Mouse (Mus musculus): Measurements from ENCODE around the gene Slc11a1. TPM values are rescaled to one million over a fixed set of nuclear protein-coding genes. Genes with fewer than 3 reads are reported as not detected.
"Not testable (repeated sequence)": the region's sequence is repeated elsewhere in the genome, so short reads cannot be mapped to it uniquely, and the experiment has no call there.

Gene Slc11a1
- 1 to 10 TPM; 4.7 to 5.5 TPM for total RNA-seq (2021)

GRCm38 (mm10) chr1:74374980-74375379 is at the start of gene Slc11a1:
Gene Slc11a1 (plus strand): TSS chr1:74375195.
- intact Hi-C loops (cut with DNase I) = no loop called here
- peak in 1 of 2 experiments; percentile 38 for DNase-seq

- DNase-seq; intact Hi-C loops (cut with DNase I): not testable (repeated sequence)
Observed at GRCm38 (mm10) chr1:74326916-74327315, 48.1 kb upstream of the Slc11a1 start.

- DNase-seq = no peak
- intact Hi-C loops (cut with DNase I) = loop anchor here (2.0 kb wide), 1 partner anchor 43 kb away; no protein-coding TSS in a partner anchor
Observed at GRCm38 (mm10) chr1:74329899-74330431, 45.0 kb upstream of the Slc11a1 start.

GRCm38 (mm10) chr1:74331046-74331681 is 43.8 kb upstream of the Slc11a1 start:
- DNase-seq = peak; percentile 42 to 45
- intact Hi-C loops (cut with DNase I) = loop anchor here (2.0 kb wide), 1 partner anchor 44 kb away; no protein-coding TSS in a partner anchor

- peak; percentile 95 to 96 for DNase-seq
- intact Hi-C loops (cut with DNase I) = loop anchor here (2.0 kb wide), 1 partner anchor 54 kb away; no protein-coding TSS in a partner anchor
Observed at GRCm38 (mm10) chr1:74332241-74332763, 42.7 kb upstream of the Slc11a1 start.

- intact Hi-C loops (cut with DNase I) = loop anchor here (2.0 kb wide), 1 partner anchor 54 kb away; no protein-coding TSS in a partner anchor
- no peak for DNase-seq
Observed at GRCm38 (mm10) chr1:74332930-74333329, 42.1 kb upstream of the Slc11a1 start.

- DNase-seq = no peak
- intact Hi-C loops (cut with DNase I) = no loop called here
Observed at GRCm38 (mm10) chr1:74334607-74335006, 40.4 kb upstream of the Slc11a1 start.

- intact Hi-C loops (cut with DNase I) = no loop called here
- DNase-seq = peak in 1 of 2 experiments; percentile 23
Observed at GRCm38 (mm10) chr1:74335033-74335432, 40.0 kb upstream of the Slc11a1 start.

GRCm38 (mm10) chr1:74335436-74336170 is 39.4 kb upstream of the Slc11a1 start:
- peak in 1 of 2 experiments; percentile 32 for DNase-seq
- intact Hi-C loops (cut with DNase I) = no loop called here

GRCm38 (mm10) chr1:74337241-74337771 is 37.7 kb upstream of the Slc11a1 start:
- no peak for DNase-seq
- intact Hi-C loops (cut with DNase I) = no loop called here

GRCm38 (mm10) chr1:74338013-74338412 is 37.0 kb upstream of the Slc11a1 start:
- intact Hi-C loops (cut with DNase I) = no loop called here
- DNase-seq = no peak

- no peak for DNase-seq
- intact Hi-C loops (cut with DNase I) = no loop called here
Observed at GRCm38 (mm10) chr1:74338626-74339025, 36.4 kb upstream of the Slc11a1 start.

GRCm38 (mm10) chr1:74339917-74340316 is 35.1 kb upstream of the Slc11a1 start:
- DNase-seq = no peak
- intact Hi-C loops (cut with DNase I) = no loop called here

- intact Hi-C loops (cut with DNase I) = no loop called here
Observed at GRCm38 (mm10) chr1:74340361-74340764, 34.6 kb upstream of the Slc11a1 start.

GRCm38 (mm10) chr1:74340992-74341391 is 34.0 kb upstream of the Slc11a1 start:
- DNase-seq; intact Hi-C loops (cut with DNase I): not testable (repeated sequence)

More at GRCm38 (mm10) chr1:74340361-74340764, 34.6 kb upstream of the Slc11a1 start:
- peak; percentile 65 to 66 for DNase-seq

- DNase-seq = no peak
- intact Hi-C loops (cut with DNase I) = loop anchor here (2.0 kb wide), 1 partner anchor 19 kb away; no protein-coding TSS in a partner anchor
Observed at GRCm38 (mm10) chr1:74341898-74342297, 33.1 kb upstream of the Slc11a1 start.

GRCm38 (mm10) chr1:74342308-74342707 is 32.7 kb upstream of the Slc11a1 start:
- intact Hi-C loops (cut with DNase I) = loop anchor here (2.0 kb wide), 1 partner anchor 18 kb away; no protein-coding TSS in a partner anchor

GRCm38 (mm10) chr1:74343161-74343560 is 31.8 kb upstream of the Slc11a1 start:
- intact Hi-C loops (cut with DNase I) = loop anchor here (2.0 kb wide), 1 partner anchor 18 kb away; no protein-coding TSS in a partner anchor
- no peak for DNase-seq

More at GRCm38 (mm10) chr1:74342308-74342707, 32.7 kb upstream of the Slc11a1 start:
- no peak for DNase-seq

GRCm38 (mm10) chr1:74344163-74344916 is 30.7 kb upstream of the Slc11a1 start:
- DNase-seq = no peak
- intact Hi-C loops (cut with DNase I) = no loop called here

Data from heart, postnatal 36 days (tissue).